Mouse (Mus musculus) testis, adult 2 months (tissue): ENCODE measurements at regions not wholly inside any gene's neighbourhood (a gene's known extent, or its start where the extent isn't known, plus 50 kb on each side); places are given as distances from the start of the nearest gene placed in this dataset.

Experiments used
- H3K27ac ChIP-seq: fragments of 200-500 bp; 2 replicates; pipeline ENCODE4 v1.5.1; 2012; ENCODE audit warnings: low read depth, low read length; ENCODE audit not compliant: control insufficient read depth, insufficient read depth
- H3K27me3 ChIP-seq: fragments of 200-500 bp; 2 replicates; pipeline ENCODE4 v1.6.1; 2012; ENCODE audit warnings: mild to moderate bottlenecking, low read length, moderate library complexity; ENCODE audit not compliant: control insufficient read depth, insufficient read depth
- H3K36me3 ChIP-seq: fragments of 200-500 bp; 2 replicates; pipeline ENCODE4 v1.6.1; 2012; ENCODE audit warnings: mild to moderate bottlenecking, low read length; ENCODE audit not compliant: control insufficient read depth, insufficient read depth
- H3K4me1 ChIP-seq: fragments of 200-500 bp; 2 replicates; pipeline ENCODE4 v1.6.1; 2012; ENCODE audit warnings: low read length; ENCODE audit not compliant: control insufficient read depth, insufficient read depth
- H3K4me3 ChIP-seq: fragments of 200-500 bp; 2 replicates; pipeline ENCODE4 v1.5.1; 2012; ENCODE audit warnings: low read depth, mild to moderate bottlenecking, low read length, moderate library complexity, mixed read lengths; ENCODE audit not compliant: control insufficient read depth
- CTCF ChIP-seq: fragments of 200-500 bp; IDR thresholded peaks from 2 replicates; pipeline ENCODE4 v1.5.1; 2012; ENCODE audit warnings: low read depth, mild to moderate bottlenecking, inconsistent platforms, low read length, moderate library complexity; ENCODE audit not compliant: control insufficient read depth, insufficient read depth, insufficient replicate concordance
- POLR2A ChIP-seq: fragments of 200-500 bp; IDR thresholded peaks from 2 replicates; pipeline ENCODE4 v1.6.1; 2012; ENCODE audit warnings: low read depth, mild to moderate bottlenecking, inconsistent platforms, low read length, moderate library complexity; ENCODE audit not compliant: control insufficient read depth

DNA sequence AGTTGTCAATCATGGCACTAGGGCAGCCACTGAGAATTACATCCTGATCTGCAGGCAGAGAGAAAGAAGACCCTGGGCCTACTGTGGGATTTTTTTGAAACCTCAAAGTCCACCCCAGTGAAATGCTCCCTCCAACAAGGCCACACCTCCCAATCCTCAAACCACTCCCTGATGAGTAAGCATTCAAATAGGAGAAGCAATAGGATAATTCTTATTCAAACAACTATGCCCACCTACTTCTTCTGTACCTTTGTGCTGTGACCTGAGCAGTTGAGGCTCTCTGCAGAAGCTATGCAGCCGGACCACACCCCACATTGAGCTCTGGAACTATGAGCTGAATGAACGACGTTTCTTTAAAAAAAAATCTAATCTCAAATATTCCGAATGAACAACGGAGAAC lies 317.4 kb upstream of the Mki67 start:
- H3K27ac ChIP-seq: no peak overlapping the region
- H3K27me3 ChIP-seq: no peaks in the 10 kb centered on the region
- TF ChIP-seq POLR2A (no peak), CTCF (no peak)
- no peaks in the 10 kb centered on the region for H3K36me3 ChIP-seq
- no peaks in the 10 kb centered on the region for H3K4me1 ChIP-seq
- no peak overlapping the region for H3K4me3 ChIP-seq

DNA sequence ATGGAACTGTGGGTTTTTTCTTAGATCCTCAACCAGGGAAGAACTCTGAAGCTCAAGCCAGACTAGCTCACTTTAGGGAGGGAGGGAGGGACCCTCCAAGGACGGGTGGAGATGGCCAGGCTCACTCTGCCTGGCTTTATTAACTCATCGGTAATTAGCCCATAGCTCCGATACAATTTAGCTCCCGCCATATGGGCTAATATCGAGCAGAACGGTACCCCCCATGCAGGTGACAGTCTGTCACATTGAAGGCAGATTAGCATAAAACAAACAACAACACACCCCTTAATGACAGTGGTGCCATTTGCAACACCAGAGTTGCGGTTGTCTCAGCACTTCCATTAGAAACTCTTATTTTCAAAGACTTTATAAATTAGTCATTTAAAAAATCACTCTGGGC lies 319.6 kb upstream of the Mki67 start:
- H3K27ac ChIP-seq: no peak overlapping the region
- TF ChIP-seq CTCF (no peak), POLR2A (no peak)
- H3K4me1 ChIP-seq: no peaks in the 10 kb centered on the region
- no peak overlapping the region for H3K4me3 ChIP-seq
- no peaks in the 10 kb centered on the region for H3K36me3 ChIP-seq
- H3K27me3 ChIP-seq: no peaks in the 10 kb centered on the region

DNA sequence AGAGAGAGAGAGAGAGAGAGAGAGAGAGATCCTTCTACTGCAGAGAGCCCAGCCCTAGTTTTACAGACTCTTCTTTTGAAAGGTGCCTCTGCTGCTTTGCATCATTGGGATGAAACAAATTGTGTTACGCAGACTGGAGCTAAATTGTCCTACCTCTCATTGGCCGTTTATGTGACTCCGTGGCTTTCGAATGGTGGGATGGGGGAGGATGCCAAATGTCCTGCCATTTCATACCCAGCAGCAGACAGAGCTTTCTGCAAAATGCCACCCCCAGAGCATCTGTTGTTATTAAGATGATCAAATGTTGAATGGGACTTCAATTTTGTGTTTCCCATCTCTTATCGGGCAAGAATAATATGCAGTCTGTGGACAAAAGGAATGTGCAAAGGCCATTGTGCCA lies 321.9 kb upstream of the Mki67 start:
- no peaks in the 10 kb centered on the region for H3K4me1 ChIP-seq
- no peak overlapping the region for H3K27ac ChIP-seq
- H3K4me3 ChIP-seq: no peak overlapping the region
- H3K36me3 ChIP-seq: no peaks in the 10 kb centered on the region
- no peak for TF ChIP-seq POLR2A
- no peak for TF ChIP-seq CTCF
- H3K27me3 ChIP-seq: no peaks in the 10 kb centered on the region

DNA sequence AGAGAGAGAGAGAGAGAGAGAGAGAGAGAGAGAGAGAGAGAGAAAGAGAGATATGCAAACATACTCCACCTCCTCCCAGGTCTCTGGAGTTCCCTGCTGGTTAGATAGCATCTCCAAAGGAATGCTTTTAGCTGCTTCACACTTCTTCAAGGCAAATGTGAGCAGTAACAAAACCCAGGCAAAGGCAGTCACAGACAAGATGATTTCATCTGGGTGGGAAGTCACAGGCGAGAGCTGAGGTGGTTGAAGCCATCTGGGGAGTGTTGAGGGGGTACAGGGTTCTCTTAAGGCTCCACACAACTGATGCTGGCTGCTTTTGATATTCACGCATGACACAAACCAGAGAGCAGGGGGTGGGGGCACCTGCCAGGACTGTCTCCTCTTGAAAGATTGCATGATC lies 322.7 kb upstream of the Mki67 start:
- Histone ChIP-seq H3K4me1 (no peaks in the 10 kb centered on the region), H3K27me3 (no peaks in the 10 kb centered on the region), H3K4me3 (no peak overlapping the region), H3K27ac (no peak overlapping the region), H3K36me3 (no peaks in the 10 kb centered on the region)
- TF ChIP-seq CTCF: no peak
- TF ChIP-seq POLR2A: no peak

DNA sequence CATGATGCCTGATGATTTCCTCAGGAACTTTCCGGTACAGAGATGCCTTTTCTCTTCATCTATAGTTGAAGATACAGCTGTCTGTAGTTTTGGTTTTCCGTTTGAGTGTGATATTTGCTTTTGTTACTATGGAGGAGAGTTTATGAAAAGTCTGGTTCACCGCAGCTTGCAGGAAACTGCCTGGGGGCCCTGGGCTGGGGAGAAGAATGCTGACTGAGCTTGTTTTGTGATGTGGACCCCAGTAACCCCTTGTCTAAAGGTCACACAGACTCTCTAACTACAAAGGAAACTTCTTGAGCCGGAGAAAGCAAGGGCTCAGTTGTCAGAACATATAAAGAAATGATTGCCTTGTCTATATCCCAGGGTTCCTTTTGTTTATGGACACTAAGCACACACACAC lies 325.8 kb upstream of the Mki67 start:
- Histone ChIP-seq H3K4me1 (no peaks in the 10 kb centered on the region), H3K27ac (no peak overlapping the region), H3K4me3 (no peak overlapping the region), H3K27me3 (no peaks in the 10 kb centered on the region), H3K36me3 (no peaks in the 10 kb centered on the region)
- TF ChIP-seq CTCF (no peak), POLR2A (no peak)

DNA sequence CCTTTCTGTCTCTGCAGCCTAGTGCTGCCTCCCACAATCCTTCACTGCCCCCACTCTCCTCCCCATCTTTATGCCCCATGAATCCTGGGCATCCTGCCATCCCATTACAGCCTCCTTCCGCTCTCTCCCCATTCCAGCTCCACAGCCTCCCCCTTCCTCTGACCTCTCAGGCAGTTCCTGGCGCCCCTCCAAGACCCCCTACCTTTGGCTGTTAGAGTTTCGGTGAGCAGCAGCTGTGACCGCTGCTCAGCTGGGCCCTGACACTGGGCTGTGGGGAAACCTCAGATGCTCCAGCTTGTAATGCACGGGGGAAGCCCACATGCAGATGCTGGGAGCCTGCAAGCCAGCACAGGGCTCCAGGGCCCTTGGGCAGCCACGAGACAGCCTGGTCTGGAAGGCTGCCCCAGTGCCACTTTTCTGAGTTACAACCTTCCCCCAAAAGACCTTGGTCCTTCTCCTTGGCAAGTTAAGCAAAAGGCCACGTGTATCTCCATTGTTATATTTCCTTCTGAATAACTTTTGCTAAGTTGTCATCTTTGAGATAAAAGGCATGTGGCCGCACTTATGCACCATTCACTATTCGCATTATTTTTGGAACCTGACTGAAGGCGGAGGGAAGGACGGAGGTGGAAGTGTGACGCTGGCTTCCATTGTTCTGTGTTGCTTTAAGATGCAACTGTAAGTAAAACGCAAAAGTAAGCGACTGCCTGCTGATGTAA lies 330.6 kb upstream of the Mki67 start:
- Histone ChIP-seq H3K4me3 (no peak overlapping the region), H3K4me1 (no peaks in the 10 kb centered on the region), H3K36me3 (no peaks in the 10 kb centered on the region)

DNA sequence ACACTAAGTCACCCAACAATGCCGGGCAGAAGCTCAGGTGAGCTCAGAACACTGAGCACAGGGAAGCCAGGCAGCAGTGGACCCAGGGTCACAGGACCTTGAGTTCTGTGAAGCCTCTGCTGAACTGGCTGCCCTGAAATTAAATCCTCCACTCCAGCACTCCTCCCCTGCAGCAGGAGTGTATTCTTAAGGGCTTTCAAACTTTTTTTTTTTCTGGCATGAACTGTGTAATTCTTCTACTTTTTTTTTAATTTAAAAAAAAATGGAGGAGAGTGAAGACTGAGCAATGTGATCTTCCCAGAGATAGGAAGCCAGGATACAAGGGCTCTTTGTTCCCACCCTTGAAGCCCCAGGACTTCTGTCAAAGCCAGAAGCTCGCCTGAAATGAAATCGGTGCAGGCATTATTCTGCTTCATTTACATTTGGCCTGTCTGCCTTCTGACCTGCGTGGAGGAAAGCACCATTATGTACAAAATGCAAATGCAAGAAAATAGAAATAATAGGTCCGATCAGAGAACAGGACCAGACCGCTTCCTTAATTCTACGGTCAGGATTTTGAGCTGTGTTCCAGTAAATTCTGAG lies 331.3 kb upstream of the Mki67 start:
- H3K4me1 ChIP-seq: no peaks in the 10 kb centered on the region
- no peaks in the 10 kb centered on the region for H3K36me3 ChIP-seq
- TF ChIP-seq POLR2A (no peak), CTCF (no peak)
- no peaks in the 10 kb centered on the region for H3K27me3 ChIP-seq
- no peak overlapping the region for H3K27ac ChIP-seq
- no peak overlapping the region for H3K4me3 ChIP-seq

More for the DNA sequence above, 330.6 kb upstream of the Mki67 start:
- no peak for TF ChIP-seq CTCF
- no peak for TF ChIP-seq POLR2A
- Histone ChIP-seq H3K27ac (no peak overlapping the region), H3K27me3 (no peaks in the 10 kb centered on the region)

DNA sequence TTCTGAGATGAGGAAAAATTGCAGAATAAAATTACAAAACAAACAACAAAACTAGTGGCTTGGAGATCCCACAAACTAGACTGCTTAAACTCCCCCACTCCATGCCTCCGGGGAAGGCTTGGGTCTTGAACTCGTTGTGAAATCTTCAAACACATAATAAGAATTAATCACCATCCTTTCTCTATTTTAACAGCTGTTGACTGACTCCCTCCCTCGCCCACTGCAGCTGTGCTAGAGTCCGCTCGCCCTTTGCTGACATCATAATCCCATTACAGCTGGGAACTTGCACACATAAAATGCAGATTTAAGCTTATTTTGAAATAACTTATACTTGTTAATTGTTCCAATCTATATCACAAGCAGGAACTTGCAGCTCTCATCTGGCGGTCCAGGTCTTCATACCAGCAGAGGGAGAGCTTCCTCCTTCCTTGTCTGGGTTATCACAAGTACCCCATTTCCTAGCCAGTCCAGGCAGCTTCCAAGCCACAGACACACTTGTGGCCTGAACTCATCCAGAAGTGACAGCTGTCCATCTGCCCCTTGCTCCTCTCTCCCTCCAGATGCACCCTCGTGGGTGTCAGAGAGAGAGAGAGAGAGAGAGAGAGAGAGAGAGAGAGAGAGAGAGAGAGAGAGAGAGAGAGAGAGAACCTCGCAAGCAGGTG lies 332.9 kb upstream of the Mki67 start:
- no peaks in the 10 kb centered on the region for H3K4me1 ChIP-seq
- H3K27ac ChIP-seq: no peak overlapping the region
- no peaks in the 10 kb centered on the region for H3K27me3 ChIP-seq
- no peak for TF ChIP-seq CTCF
- TF ChIP-seq POLR2A: no peak
- H3K36me3 ChIP-seq: no peaks in the 10 kb centered on the region
- H3K4me3 ChIP-seq: no peak overlapping the region
